Mouse (Mus musculus) ovary, postnatal 10 days (tissue): ENCODE measurements around the gene Gm47283.
"Not testable (repeated sequence)": the region's sequence is repeated elsewhere in the genome, so short reads cannot be mapped to it uniquely, and the experiment has no call there.

ENCODE experiments used
- DNase-seq: peaks from one replicate; pipeline ENCODE4 v3.0.0; 2022; ENCODE audit warnings: low spot score

The Gm47283 gene

DNA sequence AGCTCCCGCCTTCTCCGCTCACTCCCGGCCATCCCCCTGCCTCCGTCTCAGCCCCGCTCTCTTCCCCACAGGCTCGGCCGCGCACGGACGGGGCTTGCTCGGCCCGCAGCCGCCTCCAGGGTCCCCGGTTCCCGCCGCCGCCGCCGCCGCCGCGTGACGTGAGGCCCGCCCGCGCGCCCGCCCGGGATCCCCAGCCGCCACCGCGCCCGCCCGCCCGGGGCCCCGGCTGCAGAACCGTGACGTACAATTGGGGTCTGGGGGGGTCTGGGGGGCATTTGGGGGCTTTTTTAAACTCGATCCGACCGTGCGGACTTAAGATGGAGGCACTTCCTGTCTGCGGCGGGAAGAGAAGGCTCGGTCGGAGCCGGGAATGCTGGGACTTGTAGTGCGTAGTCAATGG is at the start of gene Gm47283:
TSS of gene Gm47283 (plus strand) at position 301 of the 400 bp plus-strand sequence.
- not testable (repeated sequence) for DNase-seq

GRCm38 (mm10) chrY:90735181-90735895 is 49.2 kb upstream of the Gm47283 start:
- not testable (repeated sequence) for DNase-seq

DNA sequence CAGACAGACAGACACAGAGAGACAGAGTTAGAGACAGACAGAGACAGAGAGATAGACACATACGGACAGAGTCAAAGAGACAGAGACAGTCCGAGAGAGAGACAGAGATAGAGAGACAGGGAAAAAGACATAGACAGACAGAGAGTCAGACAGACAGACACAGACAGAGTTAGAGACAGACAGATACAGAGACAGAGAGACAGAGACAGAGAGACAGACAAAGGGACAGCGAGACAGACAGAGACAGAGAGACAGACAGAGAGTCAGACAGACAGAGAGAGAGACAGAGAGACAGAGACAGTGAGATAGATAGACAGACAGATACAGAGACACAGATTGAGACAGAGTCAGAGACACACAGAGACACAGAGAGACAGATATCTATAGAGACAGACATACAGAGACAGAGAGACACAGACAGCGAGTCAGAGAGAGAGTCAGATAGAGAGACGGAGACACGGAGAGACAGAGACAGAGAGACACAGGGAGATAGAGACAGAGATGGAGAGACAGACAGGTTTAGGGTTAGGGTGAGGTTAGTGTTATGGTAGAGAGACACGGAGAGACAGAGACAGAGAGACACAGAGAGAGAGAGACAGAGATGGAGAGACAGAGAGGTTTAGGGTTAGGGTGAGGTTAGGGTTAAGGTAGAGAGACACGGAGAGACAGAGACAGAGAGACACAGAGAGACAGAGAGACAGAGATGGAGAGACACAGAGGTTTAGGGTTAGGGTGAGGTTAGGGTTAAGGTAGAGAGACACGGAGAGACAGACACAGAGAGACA is 48.1 kb upstream of the Gm47283 start:
- not testable (repeated sequence) for DNase-seq

- DNase-seq, result no peak
Measured at GRCm38 (mm10) chrY:90737606-90738430, 46.7 kb upstream of the Gm47283 start.

DNA sequence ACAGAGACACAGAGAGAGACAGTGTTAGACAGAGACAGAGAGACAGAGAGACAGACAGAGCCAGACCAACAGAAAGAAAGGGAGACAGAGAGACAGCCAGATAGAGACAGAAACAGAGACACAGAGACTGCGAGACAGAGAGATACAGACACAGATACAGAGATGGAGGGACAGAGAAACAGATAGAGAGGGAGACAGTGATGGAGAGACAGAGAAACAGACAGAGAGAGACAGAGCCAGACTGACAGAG is 46.2 kb upstream of the Gm47283 start:
- DNase-seq, result no peak

DNA sequence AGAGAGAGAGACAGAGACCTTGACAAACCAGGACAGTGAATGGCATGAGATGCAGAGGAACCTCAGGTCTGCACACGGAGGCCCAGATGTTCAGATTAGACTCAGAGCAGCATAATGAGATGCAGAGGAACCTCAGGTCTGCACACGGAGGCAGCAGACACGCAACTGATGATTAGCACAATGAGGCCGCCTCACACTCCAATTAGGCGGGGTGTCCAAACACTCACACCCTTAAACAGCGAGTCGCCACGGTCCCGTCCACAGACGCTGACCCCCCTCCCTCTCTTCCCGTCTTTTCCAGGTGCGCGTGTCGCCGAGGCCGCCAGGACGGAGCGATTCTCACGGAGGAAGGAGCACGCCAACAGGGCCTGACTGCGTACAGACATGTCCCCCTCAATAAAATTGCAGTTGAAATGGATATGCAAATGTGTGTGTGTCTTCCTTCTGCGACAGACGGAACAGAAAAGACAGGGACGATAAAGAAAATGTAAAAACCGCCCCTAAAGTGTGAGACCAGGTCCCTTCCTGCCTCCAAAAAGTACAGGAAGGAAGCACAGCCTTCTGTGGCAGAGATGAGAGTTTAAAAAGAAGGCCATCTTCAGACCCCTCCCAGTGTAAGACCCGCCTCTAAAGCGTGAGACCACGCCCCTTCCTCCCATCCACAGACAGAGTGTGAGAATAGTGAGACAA is 45.6 kb upstream of the Gm47283 start:
- peak; percentile 24 for DNase-seq

GRCm38 (mm10) chrY:90739531-90740012 is 45.0 kb upstream of the Gm47283 start:
- not testable (repeated sequence) for DNase-seq

- peak; percentile 23 for DNase-seq
Measured at GRCm38 (mm10) chrY:90740013-90740561, 44.5 kb upstream of the Gm47283 start.

- DNase-seq, result not testable (repeated sequence)
Measured at GRCm38 (mm10) chrY:90741006-90741405, 43.5 kb upstream of the Gm47283 start.

GRCm38 (mm10) chrY:90741452-90742260 is 42.9 kb upstream of the Gm47283 start:
- DNase-seq, result not testable (repeated sequence)

GRCm38 (mm10) chrY:90742261-90743052 is 42.1 kb upstream of the Gm47283 start:
- not testable (repeated sequence) for DNase-seq

- not testable (repeated sequence) for DNase-seq
Measured at GRCm38 (mm10) chrY:90743053-90743810, 41.3 kb upstream of the Gm47283 start.

DNA sequence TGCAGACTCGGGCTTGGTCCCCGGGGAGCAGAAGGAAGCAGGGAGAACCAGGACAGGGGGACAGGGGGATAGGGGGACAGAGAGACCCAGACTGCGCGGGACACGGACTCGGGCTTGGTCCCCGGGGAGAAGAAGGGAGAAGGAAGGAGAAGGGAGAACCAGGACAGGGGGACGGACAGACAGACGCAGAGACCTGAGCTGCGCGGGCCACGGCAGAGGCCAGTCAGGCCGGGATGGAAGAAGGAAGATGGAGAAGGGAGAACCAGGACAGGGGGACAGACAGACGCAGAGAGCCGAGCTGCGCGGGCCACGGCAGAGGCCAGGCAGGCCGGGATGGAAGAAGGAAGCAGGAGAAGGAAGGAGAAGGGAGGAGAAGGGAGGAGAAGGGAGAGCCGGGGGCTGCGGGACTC is 40.7 kb upstream of the Gm47283 start:
- DNase-seq, result no peak

- DNase-seq, result peak; percentile 69
Measured at GRCm38 (mm10) chrY:90744381-90744981, 40.1 kb upstream of the Gm47283 start.

- not testable (repeated sequence) for DNase-seq
Measured at GRCm38 (mm10) chrY:90745256-90745655, 39.3 kb upstream of the Gm47283 start.

- not testable (repeated sequence) for DNase-seq
Measured at GRCm38 (mm10) chrY:90754721-90755120, 29.8 kb upstream of the Gm47283 start, which contains the start of gene Gm21860. Gene Gm21860 (minus strand): TSS chrY:90754821.

DNA sequence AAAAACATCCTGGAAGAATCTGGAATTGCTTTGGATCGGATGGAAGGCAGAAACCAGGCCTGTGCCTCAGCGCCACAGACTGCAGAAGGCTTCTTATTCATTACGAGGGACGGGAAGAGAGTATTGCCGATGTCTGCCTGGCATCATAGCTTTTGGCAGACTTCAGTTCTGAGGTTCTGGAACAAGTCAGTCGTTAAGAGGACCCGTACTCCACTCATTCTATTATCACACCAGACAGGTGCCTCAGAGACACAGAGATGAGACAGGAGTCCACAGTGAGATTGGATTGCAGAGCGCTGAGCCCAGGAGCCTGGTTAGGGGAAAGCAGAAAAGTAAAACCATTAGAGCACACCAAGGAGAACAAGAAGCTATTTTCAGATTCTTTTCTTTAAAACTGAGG is 54.5 kb downstream of the Gm47283 start, which contains the start of gene Gm21748:
TSS of gene Gm21748 (minus strand) at position 101 of the 400 bp plus-strand sequence.
- DNase-seq, result not testable (repeated sequence)
